Mouse (Mus musculus) heart, adult 8-10 months (tissue): ENCODE measurements at regions not wholly inside any gene's neighbourhood (a gene's known extent, or its start where the extent isn't known, plus 50 kb on each side); places are given as distances from the start of the nearest gene placed in this dataset.

Experiments used
- DNase-seq: peaks from one replicate; pipeline ENCODE4 v3.0.0; 2022; ENCODE audit warnings: low spot score

DNA sequence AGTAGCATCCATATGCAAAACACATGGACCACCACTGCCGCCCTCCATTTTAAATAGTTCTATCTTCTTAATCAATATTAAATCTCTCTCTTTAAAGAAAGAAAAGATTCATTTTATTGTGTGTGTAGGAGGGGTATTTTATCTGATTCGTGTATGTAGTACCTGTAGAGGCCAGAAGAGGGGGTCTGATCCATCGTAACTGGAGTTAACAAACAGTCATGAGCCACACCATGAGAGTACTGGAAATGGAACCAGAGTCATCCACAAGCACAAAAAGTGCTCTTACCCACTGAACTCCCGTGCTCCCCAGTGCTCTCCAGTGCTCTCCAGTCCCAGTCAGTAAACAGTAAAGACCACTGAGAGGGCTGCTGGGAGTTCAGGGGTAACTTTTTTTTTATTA lies 374.4 kb downstream of the Nuf2 start:
- no peak for DNase-seq

DNA sequence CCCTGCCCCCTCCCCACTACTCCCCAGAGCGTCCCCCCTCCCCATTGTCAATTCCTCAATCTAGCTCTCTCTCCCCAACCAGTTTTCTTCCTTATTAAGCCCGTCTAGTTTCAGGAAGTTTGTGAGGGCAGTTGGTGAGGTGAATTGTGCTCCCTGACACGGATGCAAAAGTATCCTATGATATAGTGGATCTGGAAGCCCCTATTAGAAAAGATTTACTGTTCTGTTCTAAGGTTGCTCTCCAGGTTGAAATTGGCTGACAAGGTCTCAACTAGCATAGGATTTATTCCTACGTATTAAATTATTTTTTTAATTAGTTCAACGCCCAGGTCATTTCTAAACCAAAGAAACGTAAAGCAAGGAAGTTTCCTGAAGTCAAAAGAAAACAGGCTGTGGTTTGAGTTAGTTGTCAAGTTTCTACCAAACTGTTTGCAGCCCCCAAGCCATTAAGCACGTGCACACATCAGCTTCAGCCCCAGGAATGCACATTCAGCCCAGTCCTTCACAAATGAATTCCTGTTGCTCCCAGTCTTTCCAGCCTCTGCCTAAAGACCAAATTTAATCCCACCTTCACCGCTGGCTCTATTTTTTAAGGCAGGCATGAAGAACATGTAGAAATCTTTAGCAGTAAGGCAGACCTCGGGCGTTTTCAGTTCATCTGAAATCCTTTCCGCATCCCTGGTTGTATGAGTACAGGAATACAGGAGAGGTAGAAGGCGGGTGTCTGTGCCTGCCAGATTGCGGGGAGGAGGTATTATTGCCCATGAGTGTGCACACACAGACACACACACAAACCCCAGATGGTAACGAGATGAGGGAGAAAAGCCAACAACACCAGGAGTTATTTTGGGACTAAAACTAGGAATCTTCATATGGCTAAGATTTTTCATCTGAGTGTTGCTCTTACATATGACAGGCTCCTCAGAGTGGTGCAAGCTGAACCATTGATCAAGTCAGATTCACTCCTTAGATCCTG lies 375.5 kb downstream of the Nuf2 start:
- DNase-seq = no peak

DNA sequence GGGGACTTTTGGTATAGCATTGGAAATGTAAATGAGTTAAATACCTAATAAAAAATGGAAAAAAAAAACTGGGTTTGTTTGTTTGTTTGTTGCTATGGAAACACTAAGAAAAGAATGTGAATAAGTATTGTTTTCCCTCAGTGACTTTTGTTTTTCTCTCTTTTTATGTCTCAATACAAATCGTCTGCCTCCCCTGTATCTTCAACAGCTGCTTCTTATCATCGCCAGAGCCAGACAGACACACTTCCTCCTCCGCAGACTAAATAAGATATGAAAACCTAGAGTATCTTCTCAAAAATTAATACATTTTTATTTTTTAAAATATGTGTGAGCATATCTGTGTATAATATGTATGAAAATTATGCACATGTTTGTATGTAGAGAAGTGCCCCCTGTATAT lies 389.0 kb downstream of the Nuf2 start:
- DNase-seq = no peak

DNA sequence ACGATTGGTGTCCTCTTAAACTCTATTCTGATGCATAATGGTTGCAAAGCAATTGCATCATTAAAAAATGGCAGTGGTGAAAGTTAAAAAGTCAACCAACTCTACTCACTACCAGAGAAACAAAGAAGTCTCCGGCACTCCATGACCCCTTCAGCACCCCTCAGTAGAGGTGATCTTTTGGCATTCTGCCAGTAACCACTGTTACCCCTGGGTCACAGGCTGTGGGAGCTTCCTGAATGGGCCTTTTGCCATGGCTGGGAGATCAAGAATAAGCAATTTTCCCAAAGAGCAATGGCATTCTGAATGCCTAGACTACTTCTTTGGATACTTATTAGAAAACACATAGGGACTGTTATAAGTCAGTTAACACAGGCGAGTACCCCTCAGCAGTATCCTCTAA lies 391.2 kb downstream of the Nuf2 start:
- DNase-seq = no peak

DNA sequence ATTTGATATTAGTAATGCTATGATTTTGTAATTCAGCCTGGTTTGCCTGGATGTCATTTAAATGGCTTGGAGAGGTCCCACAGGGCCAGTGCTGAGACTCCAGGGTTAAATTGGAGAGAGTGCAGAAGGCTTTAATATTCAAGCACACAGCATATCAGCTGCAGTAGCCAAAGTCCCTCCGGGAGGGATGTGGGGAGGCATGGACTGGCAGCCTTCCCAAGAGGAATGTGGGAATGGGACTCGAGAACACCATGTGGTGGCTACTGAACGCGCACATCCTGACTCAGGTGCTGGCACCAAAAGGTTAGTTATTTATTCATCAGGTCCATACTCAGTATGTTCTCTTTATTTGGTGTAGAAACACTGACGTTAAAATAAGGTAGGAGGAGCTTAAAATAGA lies 391.8 kb downstream of the Nuf2 start:
- DNase-seq = no peak

DNA sequence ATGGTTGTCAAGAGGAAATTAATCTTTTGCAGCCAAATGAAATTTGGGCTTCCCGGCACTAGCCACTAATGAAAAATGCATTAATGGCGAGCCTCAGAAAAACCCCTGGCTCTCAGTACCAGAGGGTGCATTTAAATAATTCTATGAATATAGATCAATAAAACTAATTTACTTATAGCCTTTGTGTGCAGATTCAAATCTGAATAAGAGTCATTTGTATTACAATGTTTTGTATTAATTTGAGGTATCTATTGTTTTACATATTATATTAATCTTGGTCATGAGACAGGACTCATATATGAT lies 392.1 kb downstream of the Nuf2 start:
- DNase-seq = no peak

DNA sequence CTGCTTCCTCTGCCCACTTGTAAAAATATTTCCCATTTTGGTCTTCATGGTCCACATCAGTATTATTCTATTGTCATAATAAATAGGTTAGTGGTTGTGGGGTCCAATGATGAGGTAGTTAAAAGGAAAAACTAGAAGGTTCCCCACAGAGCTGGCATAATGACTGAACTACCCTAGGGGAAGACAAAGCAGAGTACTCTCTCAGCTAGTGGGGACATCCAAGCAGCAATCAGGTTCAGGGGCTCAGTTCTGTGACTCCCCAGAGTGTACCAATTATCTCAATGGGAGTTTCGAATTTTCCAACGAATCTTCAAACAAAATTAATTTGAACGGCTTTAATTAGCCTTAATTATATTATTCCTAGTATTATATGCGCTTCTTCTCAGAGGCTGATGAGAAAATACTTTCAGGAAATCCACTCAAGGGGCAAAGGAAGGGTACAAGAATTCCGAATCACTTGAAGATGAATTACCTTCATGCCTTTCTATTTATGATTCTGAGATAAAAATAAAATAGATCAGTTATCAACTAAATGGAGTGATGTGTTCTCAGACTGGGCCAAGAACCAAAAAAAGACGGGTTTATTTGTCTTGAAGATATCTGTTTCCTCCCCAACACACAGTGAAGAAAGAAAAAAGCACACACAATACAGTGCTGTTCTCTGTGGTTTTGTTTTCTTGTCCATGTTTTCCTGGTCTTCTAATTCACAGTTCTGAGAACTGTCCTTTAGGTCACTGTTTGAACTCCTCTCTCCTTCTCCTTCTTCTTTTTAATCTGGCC lies 392.7 kb downstream of the Nuf2 start:
- DNase-seq = no peak

DNA sequence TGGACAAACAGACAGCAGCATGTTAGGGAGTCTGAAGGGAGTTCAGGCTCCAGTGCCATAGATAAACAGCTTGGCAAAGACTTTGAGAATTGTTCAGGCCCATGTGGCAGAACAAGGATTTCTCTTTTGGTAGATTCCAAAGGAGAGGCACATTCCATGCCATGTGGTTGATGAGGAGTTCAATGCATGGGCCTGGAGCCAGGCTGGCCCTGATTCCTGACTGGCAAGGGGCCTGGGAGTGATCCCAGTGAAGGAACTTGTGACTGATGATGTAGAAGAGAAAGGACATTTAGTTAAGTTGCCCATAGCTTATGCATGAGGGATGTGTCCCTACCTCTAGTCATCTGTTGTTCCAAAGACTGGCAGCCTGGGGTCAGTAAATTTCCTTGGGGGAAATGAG lies 395.7 kb downstream of the Nuf2 start:
- DNase-seq = no peak

DNA sequence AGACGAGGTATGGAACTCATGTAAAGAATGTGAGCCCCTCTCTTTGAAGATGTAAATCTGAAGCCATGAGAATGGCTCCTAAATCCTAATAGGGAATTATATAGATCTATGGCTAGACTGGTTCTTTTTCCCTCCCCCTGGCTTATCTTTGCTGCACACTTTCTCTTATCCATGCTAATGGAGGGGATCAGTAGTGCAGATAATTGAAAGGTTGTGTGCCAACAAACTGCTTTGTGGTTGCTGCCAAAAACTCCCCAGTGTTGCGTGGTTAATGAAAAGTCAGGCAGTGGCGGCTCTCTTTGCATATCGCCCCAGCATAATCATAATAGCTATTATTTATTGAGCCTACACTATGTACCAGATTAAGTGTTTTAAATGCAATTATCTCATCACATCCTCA lies 427.6 kb downstream of the Nuf2 start:
- DNase-seq = no peak

DNA sequence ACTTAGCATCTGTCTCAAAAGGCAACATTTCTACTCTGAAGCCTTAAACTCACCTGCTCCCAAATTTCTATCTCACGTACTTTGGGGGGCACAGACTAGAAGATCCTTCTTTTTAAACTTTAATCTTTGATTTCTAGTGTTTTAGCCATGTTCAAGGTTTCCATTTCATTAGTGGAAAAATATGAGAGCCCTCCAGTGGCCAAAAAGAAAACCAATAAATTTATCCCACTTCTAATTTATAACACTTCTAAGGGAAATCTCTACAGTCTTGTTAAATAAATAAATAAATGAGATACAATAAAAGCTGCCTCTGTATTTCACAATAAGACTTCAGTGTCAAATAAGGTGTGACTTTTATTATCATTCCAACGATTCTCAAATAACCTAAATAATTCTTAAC lies 428.2 kb downstream of the Nuf2 start:
- no peak for DNase-seq

DNA sequence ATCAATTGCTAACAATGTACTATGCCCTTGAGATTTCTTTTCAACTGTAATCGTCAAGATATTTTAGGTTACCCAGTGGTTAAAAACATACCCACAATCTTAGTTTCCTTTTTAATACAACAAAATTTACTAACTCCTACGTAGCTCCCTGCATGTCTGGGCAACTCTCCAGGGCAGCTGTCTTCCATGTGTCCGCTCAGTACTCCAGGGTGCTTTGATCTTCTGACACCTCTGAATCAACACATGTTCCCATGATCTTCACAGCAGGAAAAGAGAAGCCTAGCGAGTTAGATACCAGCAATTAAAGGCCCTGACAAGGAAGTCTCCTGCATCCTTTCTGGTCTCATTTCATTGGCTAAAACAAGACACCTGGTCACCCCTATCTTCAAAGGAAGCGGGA lies 432.0 kb downstream of the Nuf2 start:
- DNase-seq = no peak

DNA sequence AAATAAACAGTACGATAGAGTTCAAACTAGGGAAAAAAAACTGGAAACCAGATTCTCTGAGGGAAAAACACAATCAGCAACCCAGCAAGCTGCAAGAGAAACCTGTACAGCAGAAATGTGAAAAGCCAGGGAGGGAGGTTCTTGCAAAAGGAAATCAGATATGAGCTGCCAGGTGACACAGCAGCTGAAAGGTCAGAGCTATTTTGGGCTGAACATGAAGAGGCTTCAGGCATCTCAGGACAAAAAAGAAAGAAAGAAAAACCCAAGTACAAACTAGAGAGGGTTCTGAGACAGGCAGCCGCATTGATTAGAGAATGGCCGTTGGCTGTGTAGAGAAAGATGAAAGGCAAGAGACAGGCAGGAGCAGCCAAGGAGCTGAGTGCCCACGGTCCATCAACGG lies 434.5 kb downstream of the Nuf2 start:
- DNase-seq = no peak

DNA sequence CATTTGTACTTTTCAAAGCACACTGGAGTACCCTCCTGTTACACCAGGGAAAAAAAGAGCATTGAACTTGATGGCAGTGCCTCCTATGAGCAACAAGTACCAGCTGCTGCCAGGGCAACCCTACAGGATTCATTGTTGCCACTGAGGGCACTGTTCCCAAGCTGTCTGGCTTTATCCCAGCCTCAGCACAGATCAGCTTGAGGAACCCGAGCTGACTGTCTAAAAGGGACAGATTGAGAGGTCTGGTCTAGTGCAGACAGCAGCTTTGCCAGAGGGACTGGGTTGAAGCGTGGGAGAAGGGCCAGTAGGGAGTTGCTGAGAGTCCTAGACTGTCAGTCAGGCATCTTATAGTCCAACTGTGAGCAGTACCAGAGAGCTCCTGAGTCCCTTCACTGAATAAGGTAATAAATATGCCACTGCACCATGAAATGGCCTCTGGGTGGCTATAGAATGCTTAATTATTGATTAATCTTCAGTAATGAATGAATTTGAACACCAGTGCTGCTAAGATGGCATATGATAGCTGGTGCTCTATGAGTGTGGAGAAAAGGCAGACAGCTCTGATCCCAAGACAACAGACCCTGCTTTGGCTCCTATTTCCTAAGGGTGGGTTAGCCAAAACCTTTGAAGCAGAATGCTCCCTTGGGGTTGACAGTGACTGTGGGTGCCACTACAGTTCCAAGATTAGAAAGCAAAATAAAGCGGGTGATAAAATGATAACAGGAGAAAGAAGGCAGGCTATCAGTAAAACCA lies 437.5 kb downstream of the Nuf2 start:
- no peak for DNase-seq

DNA sequence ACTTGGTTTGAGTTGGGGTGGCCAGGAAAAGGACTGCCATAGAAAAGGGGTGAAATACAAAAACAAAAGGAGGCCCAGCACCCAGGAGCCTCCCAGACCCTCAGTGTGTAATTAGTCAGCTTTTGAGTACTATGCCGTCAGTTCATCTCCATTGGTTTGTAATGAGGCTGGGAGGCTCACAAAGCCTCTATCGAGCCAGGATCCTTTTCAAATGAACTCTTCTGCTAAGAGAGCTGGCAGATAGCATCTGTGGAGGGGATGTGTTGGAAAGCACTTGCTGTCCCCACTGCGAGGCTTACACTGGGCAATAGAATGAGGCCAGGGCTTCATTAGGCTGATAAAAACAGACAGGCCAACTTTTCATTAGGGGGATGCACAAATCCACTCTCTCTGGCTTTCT lies 445.2 kb downstream of the Nuf2 start:
- no peak for DNase-seq

DNA sequence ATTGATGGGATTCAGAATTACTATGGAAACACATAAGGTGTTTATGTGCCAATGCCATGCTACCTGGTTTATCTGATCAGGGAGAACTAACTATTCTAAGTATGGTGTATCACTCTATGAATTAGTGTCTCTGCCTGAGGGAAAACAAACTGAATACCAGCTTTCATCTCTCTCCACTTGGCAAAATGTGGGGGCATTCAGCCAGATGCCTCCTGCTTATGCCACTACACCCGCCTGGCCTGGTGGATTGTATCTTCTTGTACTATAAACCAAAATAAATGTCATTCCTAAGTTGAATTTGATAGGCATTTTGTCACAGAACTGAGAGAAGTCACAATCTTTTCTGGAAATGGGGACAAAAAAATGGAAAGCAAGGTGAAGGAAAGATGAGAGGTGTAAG lies 450.6 kb downstream of the Nuf2 start:
- DNase-seq = no peak

DNA sequence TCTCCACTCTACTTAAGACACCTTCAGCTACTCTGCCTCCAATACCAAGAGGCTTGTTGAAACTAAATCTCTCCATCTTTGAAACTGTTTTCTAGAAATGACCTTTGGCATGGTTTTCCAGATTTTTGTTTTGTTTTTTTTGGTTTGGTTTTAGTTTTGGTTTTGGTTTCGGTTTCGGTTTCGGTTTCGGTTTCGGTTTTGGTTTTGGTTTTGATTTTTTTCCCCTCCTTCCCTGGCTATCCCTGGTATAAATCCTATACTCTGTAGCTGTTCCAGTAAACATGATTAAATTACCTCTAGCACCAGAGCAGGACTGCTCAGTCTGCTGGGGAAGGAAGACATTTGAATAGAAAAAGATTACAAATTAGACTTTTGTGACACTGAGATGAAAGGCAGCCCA lies 454.0 kb downstream of the Nuf2 start:
- DNase-seq = no peak

DNA sequence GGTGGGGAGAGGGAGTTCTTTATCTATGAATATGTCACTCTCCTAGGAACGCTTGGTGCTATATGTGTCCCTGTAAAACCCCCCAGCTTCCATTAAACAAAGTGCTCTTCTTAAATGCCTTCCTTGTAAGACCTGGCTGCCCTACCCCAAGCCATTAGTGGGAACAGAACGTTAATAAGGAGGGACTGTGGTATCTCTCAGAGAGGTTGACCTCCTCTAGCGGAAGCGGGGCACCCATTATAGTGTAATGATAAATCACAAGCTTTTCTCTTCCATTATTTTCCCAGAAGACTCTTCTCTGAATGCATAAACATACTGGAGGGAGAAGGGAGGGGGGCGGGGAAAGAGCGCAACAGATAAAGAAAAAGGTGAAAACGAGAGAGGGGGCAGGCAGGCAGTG lies 455.3 kb downstream of the Nuf2 start:
- no peak for DNase-seq

DNA sequence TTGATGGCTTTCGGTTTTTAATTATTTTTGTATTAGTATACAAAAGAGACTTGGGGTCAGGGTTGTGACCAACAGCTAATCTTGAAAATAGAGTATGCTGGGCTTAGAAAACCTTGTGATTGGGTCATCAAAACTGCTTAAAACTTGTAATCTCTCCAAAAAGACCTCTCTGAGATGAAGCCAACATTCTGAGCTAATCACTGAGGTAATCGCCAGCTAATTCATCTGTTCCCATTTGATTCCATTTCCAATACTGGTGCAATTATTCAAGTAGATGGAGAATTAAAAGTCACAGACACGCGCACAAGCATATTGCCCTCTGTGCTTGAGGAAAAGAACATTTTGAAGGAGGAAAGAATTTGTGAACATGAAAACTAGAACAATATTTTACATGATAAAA lies 459.9 kb downstream of the Nuf2 start:
- no peak for DNase-seq

DNA sequence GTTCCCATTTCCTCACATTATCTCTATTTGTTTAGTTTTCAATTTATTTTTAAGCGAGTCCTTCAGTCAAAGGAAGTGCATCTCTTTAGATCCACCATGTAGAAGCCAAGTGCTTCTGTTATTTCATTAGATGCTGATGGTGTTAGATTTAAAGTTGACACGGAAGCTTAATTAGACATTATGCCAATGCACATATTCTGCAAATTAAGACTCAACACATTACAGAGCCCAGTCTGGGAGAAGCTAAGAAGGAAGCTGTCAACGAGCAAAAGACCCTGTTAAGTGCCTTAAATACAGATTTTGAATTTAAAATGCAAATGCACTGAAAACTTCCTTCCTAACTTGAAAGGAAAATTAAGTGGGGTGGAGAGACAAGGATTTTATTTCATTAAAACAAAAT lies 461.6 kb downstream of the Nuf2 start:
- DNase-seq = no peak

DNA sequence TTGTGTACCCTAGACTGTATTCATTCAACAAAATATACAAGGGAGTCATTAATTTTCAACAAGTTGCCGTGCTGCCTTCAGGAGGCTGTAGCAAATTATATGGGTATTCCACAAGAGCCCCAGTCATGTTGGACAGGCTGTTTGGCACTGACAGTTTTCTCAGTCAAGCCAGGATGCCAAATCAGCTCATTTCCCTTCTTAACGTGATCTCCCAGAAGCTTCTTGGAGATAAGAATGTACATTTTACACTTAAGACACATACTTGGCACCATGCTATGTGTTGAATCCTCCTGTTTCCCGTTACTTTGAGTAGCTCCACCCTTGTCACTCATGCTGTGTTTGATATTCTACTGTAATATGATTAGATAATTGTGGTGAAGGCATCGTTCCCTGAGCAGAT lies 464.5 kb downstream of the Nuf2 start:
- DNase-seq = no peak

DNA sequence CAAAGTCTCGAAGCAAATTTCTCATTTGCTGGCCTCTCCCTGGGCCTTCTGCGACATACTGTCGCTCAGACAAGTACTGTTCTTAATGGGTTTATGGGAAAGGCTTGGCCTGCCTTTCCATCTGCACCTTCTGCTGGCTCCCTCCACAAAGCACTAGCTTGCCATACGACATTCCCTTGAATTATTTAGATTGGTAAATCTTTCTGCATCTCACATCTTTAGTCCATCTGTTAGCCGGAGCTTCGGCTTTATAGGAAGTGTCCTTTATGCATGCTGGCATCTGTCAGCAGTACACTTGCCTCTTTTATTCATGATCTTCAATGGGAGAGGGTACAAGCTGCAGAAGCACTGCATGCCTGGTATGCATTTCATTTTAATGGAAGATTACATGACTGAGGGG lies 470.6 kb downstream of the Nuf2 start:
- no peak for DNase-seq

DNA sequence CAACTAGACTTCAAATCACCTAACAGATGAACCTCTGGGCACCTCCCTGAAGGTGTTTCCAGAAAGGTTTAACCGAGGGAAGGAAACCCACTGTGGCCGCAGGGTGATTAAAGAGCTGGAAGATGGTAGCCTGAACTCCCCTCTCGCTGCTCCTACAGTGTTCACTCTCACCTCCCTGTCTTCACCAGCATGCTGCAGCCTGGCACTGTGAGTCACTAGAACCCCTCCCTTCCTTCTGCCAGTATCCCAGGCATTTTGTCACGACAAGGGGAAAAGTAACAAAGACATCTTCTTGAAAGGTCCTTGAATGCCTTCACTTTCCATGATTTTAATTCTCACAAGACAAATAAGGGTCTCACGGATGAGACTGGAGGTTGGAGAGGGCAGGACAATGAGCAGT lies 471.1 kb downstream of the Nuf2 start:
- no peak for DNase-seq

DNA sequence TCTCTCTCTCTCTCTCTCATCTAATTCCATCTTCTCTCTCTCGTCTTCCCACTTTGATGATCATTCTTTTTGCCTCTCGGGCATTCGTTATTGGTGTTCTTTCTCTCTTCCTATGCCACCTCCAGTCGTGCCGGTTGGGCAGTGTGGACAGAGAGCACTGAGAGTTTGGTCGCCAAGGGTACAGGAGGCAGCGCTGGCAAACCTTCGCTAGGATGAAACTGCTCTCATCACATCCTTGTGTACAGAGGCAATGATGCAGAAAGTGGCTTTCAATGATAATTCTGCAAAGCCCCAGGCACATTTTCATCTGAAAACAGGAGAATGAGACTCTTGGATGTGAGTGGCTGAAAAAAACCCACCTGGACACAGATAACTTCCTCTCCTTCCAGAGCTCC lies 479.4 kb downstream of the Nuf2 start:
- DNase-seq = no peak
